Mouse (Mus musculus) telencephalon, adult 2 months (tissue): ENCODE measurements around the gene Slc30a10.
A peak's percentile ranks its signal among the peaks of the same experiment; 100 is the strongest.

Source experiments
- DNase-seq: peaks from one replicate; pipeline ENCODE4 v3.0.0-alpha.2; 2011; ENCODE audit warnings: low read depth, low spot score

Slc30a10 gene

DNA sequence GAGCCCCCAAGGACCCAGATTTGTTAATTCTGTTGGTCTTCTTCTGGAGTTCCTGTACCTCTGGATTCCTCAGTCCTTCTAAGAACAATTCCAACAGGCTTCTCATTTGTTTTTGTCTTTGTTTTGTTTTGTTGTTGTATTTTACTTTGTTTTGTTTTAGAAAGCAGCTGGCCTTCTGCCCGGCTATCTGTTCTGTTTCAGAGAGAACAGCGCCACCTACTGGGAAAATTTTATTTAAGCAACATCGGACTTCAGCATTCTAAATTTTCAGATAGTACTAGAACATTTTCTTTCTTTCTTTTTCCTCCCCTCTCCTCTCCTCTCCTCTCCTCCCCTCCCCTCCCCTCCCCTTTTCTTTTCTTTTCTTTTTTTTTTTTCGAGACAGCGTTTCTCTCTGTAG, 62.9 kb downstream of the Slc30a10 start:
- DNase-seq = peak; percentile 40
